Mouse (Mus musculus): ENCODE data around the gene Cyp39a1. TPM values are rescaled to one million over a fixed set of nuclear protein-coding genes. Genes with fewer than 3 reads are reported as not detected.

Gene Cyp39a1
- polyA plus RNA-seq, 1 experiment = not detected

- TF ChIP-seq GATA1 (IDR thresholded peaks at IDR 0.05; ENCODE audit: low read length) = no peak
Measured at GRCm38 (mm10) chr17:43714191-43714590, 47.0 kb downstream of the Cyp39a1 start.

- TF ChIP-seq GATA1 (IDR thresholded peaks at IDR 0.05; ENCODE audit: low read length) = no peak
Measured at GRCm38 (mm10) chr17:43716601-43717000, 49.4 kb downstream of the Cyp39a1 start.

GRCm38 (mm10) chr17:43719401-43719800, 52.2 kb downstream of the Cyp39a1 start:
- no peak for TF ChIP-seq GATA1 (IDR thresholded peaks at IDR 0.05; ENCODE audit: low read length)

- TF ChIP-seq GATA1 (IDR thresholded peaks at IDR 0.05; ENCODE audit: low read length) = no peak
Measured at GRCm38 (mm10) chr17:43724480-43724879, 57.3 kb downstream of the Cyp39a1 start.

GRCm38 (mm10) chr17:43731327-43731726, 64.1 kb downstream of the Cyp39a1 start:
- TF ChIP-seq GATA1 (IDR thresholded peaks at IDR 0.05; ENCODE audit: low read length) = no peak

GRCm38 (mm10) chr17:43731976-43732375, 64.8 kb downstream of the Cyp39a1 start:
- TF ChIP-seq GATA1 (IDR thresholded peaks at IDR 0.05; ENCODE audit: low read length) = no peak

- no peak for TF ChIP-seq GATA1 (IDR thresholded peaks at IDR 0.05; ENCODE audit: low read length)
Measured at GRCm38 (mm10) chr17:43734252-43734651, 67.0 kb downstream of the Cyp39a1 start.

- no peak for TF ChIP-seq GATA1 (IDR thresholded peaks at IDR 0.05; ENCODE audit: low read length)
Measured at GRCm38 (mm10) chr17:43743933-43744332, 76.7 kb downstream of the Cyp39a1 start.

GRCm38 (mm10) chr17:43744425-43744824, 77.2 kb downstream of the Cyp39a1 start:
- TF ChIP-seq GATA1 (IDR thresholded peaks at IDR 0.05; ENCODE audit: low read length) = no peak

GRCm38 (mm10) chr17:43751146-43751545, 83.9 kb downstream of the Cyp39a1 start:
- no peak for TF ChIP-seq GATA1 (IDR thresholded peaks at IDR 0.05; ENCODE audit: low read length)

GRCm38 (mm10) chr17:43752811-43753210, 85.6 kb downstream of the Cyp39a1 start:
- no peak for TF ChIP-seq GATA1 (IDR thresholded peaks at IDR 0.05; ENCODE audit: low read length)

- no peak for TF ChIP-seq GATA1 (IDR thresholded peaks at IDR 0.05; ENCODE audit: low read length)
Measured at GRCm38 (mm10) chr17:43754687-43755086, 87.5 kb downstream of the Cyp39a1 start.

GRCm38 (mm10) chr17:43758607-43759259, 91.5 kb downstream of the Cyp39a1 start:
- no peak for TF ChIP-seq GATA1 (IDR thresholded peaks at IDR 0.05; ENCODE audit: low read length)

- TF ChIP-seq GATA1 (IDR thresholded peaks at IDR 0.05; ENCODE audit: low read length) = no peak
Measured at GRCm38 (mm10) chr17:43784531-43784930, 117.3 kb downstream of the Cyp39a1 start.

- no peak for TF ChIP-seq GATA1 (IDR thresholded peaks at IDR 0.05; ENCODE audit: low read length)
Measured at GRCm38 (mm10) chr17:43788222-43788621, 121.0 kb downstream of the Cyp39a1 start.

- TF ChIP-seq GATA1 (IDR thresholded peaks at IDR 0.05; ENCODE audit: low read length) = no peak
Measured at GRCm38 (mm10) chr17:43789376-43789775, 122.2 kb downstream of the Cyp39a1 start.

- no peak for TF ChIP-seq GATA1 (IDR thresholded peaks at IDR 0.05; ENCODE audit: low read length)
Measured at GRCm38 (mm10) chr17:43791751-43792150, 124.5 kb downstream of the Cyp39a1 start.

All from G1E-ER4 (cell line).